Mouse (Mus musculus) leukemia stem cell, adult 10-12 weeks (primary cell): ENCODE measurements around the gene Prss2. TPM values are rescaled to one million over a fixed set of nuclear protein-coding genes. Genes with fewer than 3 reads are reported as not detected.

Experiments used
- polyA plus RNA-seq: library from polyadenylated mRNA; stranded (reverse); fragments of >175 nt; gene quantifications from 2 replicates; pipeline ENCODE4 v1.2.3, GENCODE M21; 2012; ENCODE audit warnings: low replicate concordance

The Prss2 gene
- polyA plus RNA-seq = not detected in 2 replicates

DNA sequence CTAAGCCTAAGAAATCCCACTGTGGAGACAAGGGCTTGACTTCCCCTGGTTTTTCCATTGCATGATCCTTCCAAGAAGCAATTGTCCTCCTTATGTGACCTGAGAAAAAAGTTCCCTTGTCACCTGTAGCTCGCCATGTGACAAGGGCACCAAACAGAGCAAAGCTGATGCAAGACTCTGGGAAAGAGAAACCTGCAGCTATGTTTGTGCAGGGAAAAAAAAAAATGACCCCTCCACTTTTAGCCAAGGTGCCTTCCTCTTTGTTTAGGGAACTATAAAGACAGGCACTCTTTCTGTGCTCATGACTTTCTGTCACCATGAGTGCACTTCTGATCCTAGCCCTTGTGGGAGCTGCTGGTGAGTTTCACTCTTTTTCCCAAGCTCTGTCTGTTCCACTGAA is at the start of gene Prss2:
Gene Prss2 (plus strand): TSS at position 301 of the 400 bp plus-strand sequence.

Other genes with a start within 250 kb of the Prss2 start
- not detected in 2 replicates for gene Try4, start 219.5 kb upstream of the Prss2 start, polyA plus RNA-seq
- gene Try5, start 204.9 kb upstream of the Prss2 start, polyA plus RNA-seq = not detected in 2 replicates
- not detected in 2 replicates for gene Try10, start 167.7 kb upstream of the Prss2 start, polyA plus RNA-seq
- not detected in 2 replicates for gene Prss3, start 144.1 kb upstream of the Prss2 start, polyA plus RNA-seq
- gene Gm5771, start 129.4 kb upstream of the Prss2 start, polyA plus RNA-seq = not detected in 2 replicates
- gene Gm10334, start 75.6 kb upstream of the Prss2 start, polyA plus RNA-seq = not detected in 2 replicates
- gene Prss1, start 62.9 kb upstream of the Prss2 start, polyA plus RNA-seq = not detected in 2 replicates
- 1.2 and 8.3 TPM in 2 replicates for gene Ephb6, start 83.7 kb downstream of the Prss2 start, polyA plus RNA-seq
- gene Trpv6, start 114.6 kb downstream of the Prss2 start, polyA plus RNA-seq = not detected in 2 replicates
- 0.05 TPM in 1 of 2 replicates, not detected in the other for gene Trpv5, start 159.0 kb downstream of the Prss2 start, polyA plus RNA-seq
- not detected in 2 replicates for gene Llcfc1, start 162.6 kb downstream of the Prss2 start, polyA plus RNA-seq
- gene Kel, start 182.6 kb downstream of the Prss2 start, polyA plus RNA-seq = 19.2 and 25.4 TPM in 2 replicates